Mouse (Mus musculus): ENCODE results near the gene Tex46.

Gene Tex46

DNA sequence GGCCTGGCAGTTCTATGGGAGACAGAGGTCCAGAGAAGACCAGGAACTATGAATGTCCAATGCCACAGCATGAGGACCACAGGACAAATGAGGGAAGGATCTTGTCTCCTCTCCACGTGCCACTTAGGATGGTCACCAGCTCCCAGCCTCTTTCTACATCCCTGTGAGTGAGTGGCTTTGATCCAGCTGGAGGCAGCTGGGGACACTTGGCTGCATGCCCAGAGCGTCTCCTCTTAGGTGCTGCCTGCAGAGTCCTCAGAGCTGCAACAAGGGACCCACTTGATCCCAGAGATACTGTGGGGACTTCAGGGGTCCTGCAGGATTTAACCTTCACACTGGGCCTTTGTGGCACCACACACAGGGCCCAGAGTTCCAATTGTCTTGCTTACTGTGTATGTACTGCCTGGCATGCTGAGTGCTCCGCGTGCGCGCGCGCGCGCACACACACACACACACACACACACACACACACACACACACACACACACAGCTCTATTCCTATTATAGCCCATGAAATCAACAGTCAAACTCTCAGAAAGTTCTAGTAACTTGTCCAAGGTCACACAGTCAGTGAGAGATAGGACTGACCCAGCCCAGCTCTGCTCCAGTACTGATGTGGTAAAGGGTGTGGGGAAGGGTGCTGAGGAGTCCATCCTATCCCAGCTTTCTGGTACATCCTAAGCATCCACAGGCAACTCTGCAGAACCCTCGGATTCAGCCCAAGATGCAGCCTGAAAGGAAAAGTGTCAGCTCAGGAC is 21.2 kb downstream of the Tex46 start:
- no peak for DNase-seq (ENCODE audit: low spot score)

DNA sequence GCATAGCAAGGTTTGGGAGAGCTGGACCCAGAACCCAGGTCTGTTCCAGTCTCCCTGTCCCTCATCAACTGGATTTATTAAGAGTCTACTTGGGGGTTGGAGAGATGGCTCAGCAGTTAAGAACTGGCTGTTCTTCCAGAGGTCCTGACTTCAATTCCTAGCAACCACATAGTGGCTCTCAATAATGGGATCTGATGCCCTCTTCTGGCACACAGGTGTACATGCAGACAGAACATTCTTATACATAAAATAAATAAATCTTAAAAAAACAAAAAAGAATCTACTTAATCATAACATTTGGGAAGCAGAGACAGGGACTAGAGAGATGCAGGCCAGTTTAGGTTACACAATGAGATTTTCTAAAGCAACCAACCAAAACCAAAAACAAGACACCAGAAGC is 25.8 kb downstream of the Tex46 start:
- DNase-seq (ENCODE audit: low spot score): no peak

DNA sequence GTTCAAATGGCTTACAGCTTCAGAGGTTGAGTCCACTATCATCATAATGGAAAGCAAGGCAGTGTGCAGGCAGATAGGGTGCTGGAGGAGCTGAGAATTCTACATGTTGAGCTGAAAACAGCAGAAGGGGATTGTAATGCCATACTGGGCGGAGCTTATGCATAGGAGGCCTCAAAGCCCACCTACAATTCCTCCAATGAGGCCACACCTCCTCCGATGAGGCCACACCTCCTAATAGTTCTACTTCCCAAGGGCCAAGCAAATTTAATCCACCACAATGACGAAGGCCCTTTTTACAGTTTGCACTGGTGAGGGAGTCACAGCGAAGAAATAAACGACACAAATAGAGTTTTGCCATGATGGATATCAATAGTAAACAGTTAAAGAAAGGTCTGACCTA is 26.3 kb downstream of the Tex46 start:
- no peak for DNase-seq (ENCODE audit: low spot score)

DNA sequence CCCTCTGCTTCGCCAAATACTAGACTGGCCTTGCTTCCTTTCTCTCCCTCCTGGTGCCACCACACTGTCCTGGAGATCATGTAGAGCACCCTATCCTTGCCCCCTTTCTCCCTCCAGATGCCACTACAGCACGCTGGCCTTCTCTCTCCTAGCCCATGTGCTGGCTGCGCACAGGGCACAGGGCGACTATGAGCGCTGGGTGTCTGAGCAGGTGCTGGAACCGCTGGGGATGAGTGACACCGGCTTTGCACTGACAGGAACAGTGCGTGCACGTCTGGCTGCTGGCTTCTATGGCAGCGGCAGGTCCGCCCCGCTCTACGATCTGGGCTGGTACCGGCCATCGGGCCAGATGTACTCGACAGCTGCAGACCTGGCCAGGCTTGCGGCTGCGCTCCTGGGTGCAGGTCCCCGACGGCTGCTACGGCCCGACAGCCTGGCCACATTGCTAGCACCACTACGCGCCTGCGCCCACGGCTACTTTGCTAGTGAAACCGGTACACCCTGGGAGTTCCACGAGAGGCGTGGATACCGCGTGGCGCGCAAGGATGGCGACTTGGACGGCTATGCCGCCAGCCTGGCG is 26.8 kb downstream of the Tex46 start:
- no peak for DNase-seq (ENCODE audit: low spot score)

DNA sequence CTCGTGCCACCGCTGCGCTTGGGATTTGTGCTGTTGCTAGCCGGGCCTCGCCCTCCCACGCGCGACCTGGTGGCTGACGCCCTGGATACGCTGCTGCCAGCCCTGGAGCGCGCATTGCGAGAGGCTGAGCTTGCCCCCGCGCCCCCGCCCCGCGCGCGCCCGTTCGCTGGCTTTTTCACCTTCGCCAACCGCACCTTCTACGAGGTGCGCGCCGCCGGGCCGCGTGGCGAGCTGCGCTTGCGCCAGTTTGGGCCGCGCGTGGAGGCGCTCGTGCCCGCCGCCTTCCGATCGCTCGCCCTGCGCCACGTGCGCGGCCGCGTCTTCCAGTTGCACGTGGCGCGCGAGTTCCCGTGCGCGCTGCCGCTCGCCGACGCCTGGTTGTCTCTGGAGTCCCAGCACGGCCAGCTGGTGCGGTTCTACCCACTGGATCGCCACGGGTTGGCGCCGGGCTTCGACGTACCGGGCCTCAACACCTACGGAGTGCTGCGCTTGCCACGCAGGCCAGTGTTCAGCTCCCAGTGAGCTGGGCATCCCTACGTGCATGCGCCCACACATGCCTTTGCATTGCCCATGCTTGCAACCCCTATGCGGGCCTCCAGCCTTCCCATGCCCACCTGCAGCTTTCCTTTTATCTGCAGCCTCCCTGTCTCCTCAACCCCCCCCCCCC is 27.5 kb downstream of the Tex46 start:
- peak; percentile 24 for DNase-seq (ENCODE audit: low spot score)

DNA sequence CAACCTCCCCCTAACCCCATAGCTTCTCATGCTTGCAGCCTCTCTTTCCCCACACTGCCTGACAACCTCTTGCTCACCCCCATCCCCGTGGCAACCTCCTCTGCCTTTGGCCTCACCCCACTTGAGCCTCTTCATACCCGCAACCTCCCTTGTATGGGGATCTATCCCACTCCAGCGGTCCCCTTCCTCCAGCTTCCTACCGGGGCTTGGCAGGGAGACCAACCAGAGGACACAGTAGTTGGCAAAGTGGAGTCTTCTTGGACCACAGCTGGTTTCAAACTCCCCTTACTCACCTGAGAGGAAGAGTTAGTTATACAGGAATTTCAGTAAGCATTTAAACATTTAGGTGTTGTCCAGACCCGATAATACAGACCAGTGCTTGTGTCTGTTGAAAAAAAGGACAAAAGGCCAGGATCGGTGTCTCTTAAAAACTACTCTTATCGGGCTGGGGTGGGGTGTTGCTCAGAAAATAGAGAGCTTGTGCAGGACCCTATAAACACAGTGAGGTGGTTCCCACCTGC is 28.1 kb downstream of the Tex46 start:
- no peak for DNase-seq (ENCODE audit: low spot score)

DNA sequence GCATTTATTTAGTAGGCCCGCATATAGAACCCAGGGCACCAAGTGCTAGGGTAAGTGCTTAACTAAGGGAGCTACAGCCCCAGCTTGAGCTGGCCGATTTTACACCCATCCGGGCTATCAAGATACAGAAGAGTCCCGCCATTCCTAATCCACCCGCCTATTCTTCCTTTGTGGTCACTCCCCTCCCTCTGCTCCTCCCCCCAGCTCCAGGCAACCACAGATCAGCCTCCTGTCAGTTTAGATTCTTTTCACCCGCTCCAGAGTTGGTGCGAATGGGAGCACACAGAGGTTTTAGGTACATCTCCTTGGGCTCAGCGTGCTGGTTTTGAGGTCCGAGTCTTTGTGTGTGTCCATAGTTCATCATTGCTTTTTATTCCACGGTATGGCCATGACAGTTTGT is 28.7 kb downstream of the Tex46 start:
- no peak for DNase-seq (ENCODE audit: low spot score)

DNA sequence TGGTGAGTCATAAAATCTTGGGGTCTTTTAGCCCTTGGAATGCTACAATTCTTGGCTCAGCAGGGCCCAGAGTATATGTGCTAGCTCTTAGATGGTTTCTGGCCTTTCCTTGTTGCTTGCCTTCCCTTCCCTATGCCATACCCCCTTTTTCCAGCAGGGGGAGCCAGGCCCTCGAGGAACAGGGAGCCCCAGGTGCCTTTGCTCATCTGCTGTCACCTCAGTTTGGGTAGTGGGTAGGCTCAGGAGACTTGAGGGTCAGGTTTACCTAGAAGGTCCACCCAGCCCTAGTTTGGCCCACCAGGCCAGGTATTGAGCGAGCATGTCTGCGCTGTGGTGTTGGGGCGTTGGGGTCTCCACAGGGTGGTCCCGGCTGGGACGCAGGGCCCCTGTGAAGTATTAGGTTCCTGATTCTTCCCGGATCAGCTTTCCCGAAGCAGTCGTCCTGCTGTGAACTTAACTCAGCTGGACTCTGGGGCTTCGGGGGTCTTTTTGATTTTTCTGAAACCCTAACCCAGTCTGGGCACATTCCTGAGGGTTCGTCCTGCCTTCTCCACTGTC is 38.8 kb downstream of the Tex46 start:
- peak; percentile 88 for DNase-seq (ENCODE audit: low spot score)

DNA sequence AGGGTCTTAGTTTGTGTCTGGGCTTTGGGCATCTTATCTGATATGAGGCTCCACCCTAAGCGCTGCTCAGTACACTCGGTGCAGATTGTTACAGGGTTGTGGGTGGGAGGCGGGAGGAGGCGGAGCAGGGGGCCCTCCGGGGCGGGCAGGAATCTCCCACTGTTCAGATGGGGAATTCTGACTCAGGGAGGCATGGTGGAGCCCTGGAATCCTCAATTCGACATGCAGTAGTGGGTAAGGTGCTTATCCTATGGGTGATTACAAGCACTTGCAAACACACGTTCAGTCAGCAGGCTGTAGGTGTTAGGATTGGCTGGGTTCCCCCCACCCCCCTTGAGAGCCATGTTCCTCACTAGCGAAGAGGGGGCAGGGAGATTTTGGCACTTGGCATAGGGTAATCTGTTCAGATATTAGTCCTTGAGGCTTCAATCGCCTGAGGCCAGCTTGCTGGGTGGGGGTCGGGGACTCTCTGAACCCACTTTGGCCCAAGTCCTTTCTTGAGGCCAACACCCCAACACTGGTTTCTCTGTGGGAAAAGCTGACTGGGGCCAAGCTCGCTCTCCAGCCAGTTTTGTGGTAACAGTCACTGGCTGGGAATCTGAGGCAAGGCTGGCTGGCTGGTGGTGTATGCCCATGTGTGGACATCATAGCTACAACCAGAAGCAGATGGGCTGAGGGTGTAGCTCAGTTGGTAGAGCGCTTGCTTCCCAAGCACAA is 39.4 kb downstream of the Tex46 start:
- no peak for DNase-seq (ENCODE audit: low spot score)

DNA sequence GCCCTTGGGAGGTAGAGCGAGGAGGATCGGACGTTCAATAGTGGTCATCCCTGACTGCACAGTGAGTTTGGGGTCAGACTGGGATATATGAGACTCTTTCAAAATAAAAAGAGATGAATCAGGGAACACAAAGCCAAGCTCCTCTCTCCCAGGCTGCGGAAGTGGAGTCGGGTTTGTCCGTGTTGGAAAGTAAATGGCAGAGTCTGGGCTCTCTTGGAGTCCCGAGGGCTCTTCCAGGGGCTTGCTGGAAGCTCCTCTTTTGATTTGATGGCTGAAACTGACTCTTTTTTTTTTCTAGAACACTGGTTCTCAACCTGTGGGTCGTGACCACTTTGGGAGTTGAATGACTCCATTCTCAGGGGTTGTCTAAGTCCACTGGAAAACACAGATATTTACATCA is 40.0 kb downstream of the Tex46 start:
- no peak for DNase-seq (ENCODE audit: low spot score)

DNA sequence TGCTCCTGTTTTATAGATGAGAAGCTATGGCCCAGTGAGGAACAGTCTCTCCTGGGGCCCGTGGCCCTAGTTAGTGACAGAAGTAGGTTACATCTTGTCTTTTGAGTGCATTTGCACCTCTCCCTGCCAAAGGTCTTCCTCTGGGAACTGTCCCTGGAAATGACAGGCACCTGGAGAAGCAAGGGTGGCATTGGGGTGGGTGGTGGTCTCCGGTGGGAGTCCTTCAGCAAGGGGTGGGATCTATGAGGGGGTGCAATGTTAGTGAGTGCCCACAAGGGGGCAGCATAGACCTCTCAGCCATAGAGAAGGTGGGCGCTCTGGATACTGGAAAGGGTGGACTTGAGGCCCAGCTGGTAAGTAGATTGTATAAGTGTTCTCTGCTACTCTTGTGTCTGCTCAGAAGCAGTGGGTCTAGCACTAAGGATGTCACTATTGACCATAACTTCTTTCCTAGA is 41.1 kb downstream of the Tex46 start:
- DNase-seq (ENCODE audit: low spot score): no peak

DNA sequence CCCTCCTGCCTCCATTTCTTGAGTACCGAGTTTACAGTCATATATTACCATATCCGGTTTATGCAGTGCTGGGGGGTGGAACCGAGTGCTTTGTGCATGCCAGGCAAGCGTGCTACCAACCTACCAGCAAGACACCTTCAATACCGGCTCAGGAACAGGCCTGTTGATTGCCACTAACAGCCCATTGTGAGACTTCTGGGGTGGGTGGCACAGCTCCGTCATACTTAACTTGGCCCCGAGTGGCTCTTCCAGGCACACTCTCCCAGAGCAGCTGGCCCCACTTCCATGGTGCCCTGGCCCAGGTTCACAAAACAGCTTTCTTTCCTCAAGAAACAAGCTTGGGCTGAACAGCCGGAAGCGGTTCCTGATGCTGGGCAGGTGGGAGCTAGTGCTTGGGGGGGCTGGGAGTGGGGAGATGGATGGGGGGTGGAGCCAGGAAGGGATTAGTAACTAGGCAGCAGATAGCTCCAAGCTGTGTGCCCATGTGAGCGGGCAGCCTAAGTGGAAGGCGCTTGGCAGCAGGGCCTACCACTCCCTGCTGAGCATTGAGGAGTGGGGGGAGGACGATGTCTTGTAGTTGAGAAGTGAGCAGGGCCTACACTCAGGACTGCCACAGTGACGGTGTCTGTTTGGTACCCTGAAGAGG is 41.8 kb downstream of the Tex46 start:
- DNase-seq (ENCODE audit: low spot score): no peak

DNA sequence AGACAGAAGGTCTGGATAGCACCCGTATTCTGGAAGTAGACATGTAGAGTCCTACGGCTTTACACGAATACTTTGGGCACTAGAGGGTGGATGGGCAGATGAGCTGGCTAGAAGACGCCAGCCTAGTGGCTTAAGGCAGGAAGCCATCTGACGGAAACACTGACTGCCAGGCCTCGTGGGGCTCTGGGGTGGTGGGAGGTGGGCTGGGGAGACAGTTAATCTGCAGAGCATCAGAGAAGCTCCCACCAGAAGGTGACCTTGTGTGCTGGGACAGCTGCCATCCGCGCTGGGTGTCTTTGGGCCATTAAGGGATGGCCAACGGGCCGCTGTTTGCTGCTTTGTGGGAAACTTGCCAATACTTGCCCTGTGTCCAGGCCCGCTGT is 42.3 kb downstream of the Tex46 start:
- no peak for DNase-seq (ENCODE audit: low spot score)

DNA sequence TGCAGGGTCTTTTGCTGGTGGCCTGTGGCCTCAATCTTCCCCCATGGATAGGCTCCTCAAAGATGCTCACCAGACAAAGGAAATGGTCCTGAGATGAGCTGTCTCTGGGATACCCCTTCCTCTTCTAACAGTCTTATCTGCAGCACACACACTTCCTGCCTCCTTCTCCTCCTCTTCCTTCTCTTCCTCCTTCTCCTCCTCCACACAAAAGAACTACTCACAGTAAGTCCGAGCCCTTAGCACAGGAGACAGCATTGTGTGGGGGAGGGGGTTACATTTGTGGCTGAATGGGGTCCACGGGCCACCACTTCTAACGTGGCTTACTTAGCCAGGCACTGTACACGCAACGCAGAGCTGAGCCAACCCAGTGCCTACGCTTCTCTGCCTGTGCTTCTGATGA is 42.8 kb downstream of the Tex46 start:
- DNase-seq (ENCODE audit: low spot score): no peak

DNA sequence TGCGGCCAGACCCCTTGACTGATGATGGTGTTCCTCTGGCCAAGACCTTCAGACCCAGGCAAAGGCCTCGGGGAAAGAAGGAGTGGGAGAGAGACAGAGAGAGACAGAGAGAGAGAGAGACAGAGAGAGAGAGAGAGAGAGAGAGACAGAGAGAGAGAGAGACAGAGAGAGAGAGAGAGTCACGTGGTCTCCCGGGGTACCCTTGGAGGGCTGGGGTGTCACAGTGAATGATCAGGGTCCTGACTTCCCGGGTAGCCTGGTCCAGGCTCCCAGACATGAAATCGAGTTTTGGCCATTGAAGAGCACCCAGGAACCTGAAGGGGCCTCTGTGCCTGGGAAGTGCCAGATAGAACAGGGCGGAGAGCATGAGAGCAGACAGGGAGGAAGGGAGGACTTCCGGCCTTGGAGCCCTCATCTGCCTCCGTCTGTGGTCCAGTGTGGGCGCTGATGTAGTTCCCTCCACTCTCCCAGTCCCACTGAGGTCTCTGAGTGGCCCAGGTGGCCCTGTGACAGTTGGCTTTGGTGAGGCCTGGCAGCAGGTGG is 43.5 kb downstream of the Tex46 start:
- no peak for DNase-seq (ENCODE audit: low spot score)

DNA sequence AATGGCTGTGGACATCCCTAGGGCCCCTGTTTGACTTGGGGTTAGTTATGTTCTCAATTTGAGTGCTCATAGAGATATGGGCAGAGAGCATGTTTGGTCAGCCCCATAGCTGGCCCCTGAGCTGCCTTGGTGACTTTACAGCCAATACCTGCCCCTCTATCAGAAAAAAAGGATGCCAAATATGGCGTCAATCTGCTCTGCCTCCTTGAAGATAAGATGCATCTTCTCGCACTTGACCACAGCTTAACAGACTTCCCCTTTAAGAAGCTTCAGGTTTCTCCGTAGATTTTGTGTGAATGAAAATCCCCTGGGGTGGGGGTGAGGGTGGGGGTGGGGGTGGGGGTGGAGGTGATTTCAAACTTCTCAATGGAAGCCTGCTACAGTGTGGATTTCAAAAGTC is 47.7 kb downstream of the Tex46 start:
- DNase-seq (ENCODE audit: low spot score): no peak

Data from urinary bladder, postnatal 14 days (tissue).